Comparison of ENCODE assay signal across 8 mouse cellular contexts in the genomic region with DNA sequence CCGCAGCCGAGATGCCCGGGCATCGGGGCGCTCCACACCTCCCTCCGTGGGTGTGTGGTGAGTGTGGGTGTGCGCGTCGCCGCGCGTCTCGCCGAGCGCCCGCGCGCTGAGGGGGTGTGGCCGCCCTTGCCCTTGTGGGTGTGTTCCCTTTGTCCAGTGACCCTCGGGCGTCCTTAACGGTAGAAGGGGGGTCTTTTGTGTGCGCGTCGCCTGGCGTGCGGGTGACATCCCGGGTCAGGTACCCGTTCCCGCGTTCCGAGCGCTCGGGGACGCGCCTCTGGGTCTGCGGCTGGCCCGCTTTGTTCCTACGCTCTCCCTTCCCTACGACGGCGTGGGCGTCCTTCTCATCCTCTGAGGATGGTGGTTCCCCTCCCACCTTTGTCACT. TPM values are rescaled to one million over a fixed set of nuclear protein-coding genes. Genes with fewer than 3 reads are reported as not detected.
A peak's percentile ranks its signal among the peaks of the same experiment; 100 is the strongest.
DNase-seq lines count a peak whose midpoint lies in the region; ATAC-seq and TF ChIP-seq lines count a peak whose summit lies in the region.

No protein-coding gene starts in this region.

- no peaks in the 10 kb centered on the region for H3K27me3 ChIP-seq in C2C12 (ENCODE audit: control insufficient read depth, insufficient read depth, insufficient read length)
- no peaks in the 10 kb centered on the region for H3K27me3 ChIP-seq in embryonic facial prominence, embryonic 13.5 days
- no peaks in the 10 kb centered on the region for H3K27me3 ChIP-seq in kidney, embryonic 16.5 days (ENCODE audit: insufficient read depth, low read length)
- no peaks in the 10 kb centered on the region for H3K27me3 ChIP-seq in neural tube, embryonic 15.5 days (replicated peaks)

- ATAC-seq in activated CD4-positive, CD25-positive, alpha-beta regulatory T cell, adult 4 months: peak; percentile 43
- peak; percentile 84 for ATAC-seq in embryonic facial prominence, embryonic 13.5 days (ENCODE audit: insufficient number of reproducible peaks, insufficient read depth, low FRiP score, low TSS enrichment, low read depth)
- ATAC-seq in kidney, embryonic 16.5 days (ENCODE audit: low FRiP score, low TSS enrichment): peak; percentile 84
- ATAC-seq in neural tube, embryonic 15.5 days (ENCODE audit: low FRiP score): peak; percentile 74

- H3K79me2 ChIP-seq in C2C12 (ENCODE audit: control insufficient read depth, insufficient read depth): peaks cover 53% of the 10 kb centered on the region

- under 1% methylated on average over 42 of the region's 43 CpGs for WGBS in embryonic facial prominence, embryonic 13.5 days
- under 1% methylated on average over 43 of the region's 43 CpGs for WGBS in kidney, embryonic 16.5 days
- WGBS in lung, adult 2 months: under 1% methylated on average over 43 of the region's 43 CpGs
- WGBS in neural tube, embryonic 15.5 days: under 1% methylated on average over 40 of the region's 43 CpGs

- no peaks in the 10 kb centered on the region for H3K9me3 ChIP-seq in embryonic facial prominence, embryonic 13.5 days
- H3K9me3 ChIP-seq in kidney, embryonic 16.5 days (ENCODE audit: low read length): no peaks in the 10 kb centered on the region
- no peaks in the 10 kb centered on the region for H3K9me3 ChIP-seq in neural tube, embryonic 15.5 days (replicated peaks)

- TF ChIP-seq POLR2A in lung, adult 2 months (IDR thresholded peaks at IDR 0.05; ENCODE audit: borderline replicate concordance, extremely low read depth, low read depth, low read length): no peak

- H3K4me2 ChIP-seq in embryonic facial prominence, embryonic 13.5 days: peak overlapping the region; percentile 72
- peak overlapping the region; percentile 63 for H3K4me2 ChIP-seq in kidney, embryonic 16.5 days (replicated peaks; ENCODE audit: low read depth, low read length)
- peak overlapping the region; percentile 61 for H3K4me2 ChIP-seq in neural tube, embryonic 15.5 days

- DNase-seq in heart, adult 9 months (ENCODE audit: low spot score in 2 of 2): peak; percentile 71 to 77
- DNase-seq in lung, adult 2 months: peak; percentile 77
- DNase-seq in urinary bladder, postnatal 14 days (ENCODE audit: low spot score): peak; percentile 74

- peak overlapping the region; percentile 97 for H3K27ac ChIP-seq in embryonic facial prominence, embryonic 13.5 days
- H3K27ac ChIP-seq in kidney, embryonic 16.5 days (ENCODE audit: low read length): peak overlapping the region; percentile 99
- peak overlapping the region; percentile 100 for H3K27ac ChIP-seq in neural tube, embryonic 15.5 days (replicated peaks)

- H3K4me3 ChIP-seq in C2C12 (ENCODE audit: insufficient read depth, poor library complexity, severe bottlenecking): peak overlapping the region; percentile 71
- H3K4me3 ChIP-seq in embryonic facial prominence, embryonic 13.5 days: peak overlapping the region; percentile 85
- peak overlapping the region; percentile 92 for H3K4me3 ChIP-seq in kidney, embryonic 16.5 days (ENCODE audit: low read length)
- peak overlapping the region; percentile 83 for H3K4me3 ChIP-seq in lung, adult 2 months (replicated peaks; ENCODE audit: extremely low read depth, low read depth, low read length)
- peak overlapping the region; percentile 90 for H3K4me3 ChIP-seq in neural tube, embryonic 15.5 days (replicated peaks)

- H3K4me1 ChIP-seq in embryonic facial prominence, embryonic 13.5 days: peaks cover 18% of the 10 kb centered on the region
- peaks cover 28% of the 10 kb centered on the region for H3K4me1 ChIP-seq in kidney, embryonic 16.5 days (ENCODE audit: insufficient read depth, low read length)
- peaks cover 9% of the 10 kb centered on the region for H3K4me1 ChIP-seq in lung, adult 2 months (ENCODE audit: control insufficient read depth, insufficient read depth, low read length)
- peaks cover 39% of the 10 kb centered on the region for H3K4me1 ChIP-seq in neural tube, embryonic 15.5 days

- H3K79me3 ChIP-seq in C2C12 (ENCODE audit: low read depth): peaks cover 43% of the 10 kb centered on the region

- H3ac ChIP-seq in C2C12 (ENCODE audit: control insufficient read depth, insufficient read length, low read depth): peak overlapping the region; percentile 85

- peak overlapping the region; percentile 93 for H3K9ac ChIP-seq in embryonic facial prominence, embryonic 13.5 days
- H3K9ac ChIP-seq in kidney, embryonic 16.5 days (replicated peaks; ENCODE audit: low read length): peak overlapping the region; percentile 95
- peak overlapping the region; percentile 99 for H3K9ac ChIP-seq in neural tube, embryonic 15.5 days (replicated peaks)

- TF ChIP-seq CTCF in C2C12 (IDR thresholded peaks at IDR 0.05; ENCODE audit: control insufficient read depth, insufficient read depth, insufficient read length): no peak
- no peak for TF ChIP-seq CTCF in lung, adult 2 months (IDR thresholded peaks at IDR 0.05; ENCODE audit: insufficient read depth, low read length)

- no peaks in the 10 kb centered on the region for H3K36me3 ChIP-seq in C2C12 (ENCODE audit: control insufficient read depth, insufficient read depth)
- no peaks in the 10 kb centered on the region; the same call in 1 of the 2 replicates for H3K36me3 ChIP-seq in embryonic facial prominence, embryonic 13.5 days
- no peaks in the 10 kb centered on the region for H3K36me3 ChIP-seq in kidney, embryonic 16.5 days (ENCODE audit: insufficient read depth, low read length)
- H3K36me3 ChIP-seq in neural tube, embryonic 15.5 days: 0 out of 2 replicates have a peak, but pooled peaks cover 3% of the 10 kb centered on the region

TF ChIP-seq in C2C12, 6 proteins besides CTCF, POLR2A, EP300 and RAD21:
- TF ChIP-seq USF1 (IDR thresholded peaks at IDR 0.05; ENCODE audit: low read depth) (no peak), FOSL1 (IDR thresholded peaks at IDR 0.05; ENCODE audit: insufficient read depth, low read length, poor library complexity, severe bottlenecking) (no peak), CEBPB (IDR thresholded peaks at IDR 0.05; ENCODE audit: low read depth) (no peak), MAX (IDR thresholded peaks at IDR 0.05) (no peak), MYOG (IDR thresholded peaks at IDR 0.05; ENCODE audit: control insufficient read depth, extremely low read depth, insufficient read length) (no peak), MYOD1 (IDR thresholded peaks at IDR 0.05; ENCODE audit: control insufficient read depth, insufficient read length, low read depth) (no peak)

RNA-seq across cellular contexts. Expression of a gene that starts 0.5 kb away (rescaled TPM):
- polyA plus RNA-seq in C2C12 (2012; fragmentation: generic; extraction: Trizol): 16.2 TPM
- 10 to 100 TPM; 47.7 to 53.5 TPM for polyA plus RNA-seq in activated CD4-positive, CD25-positive, alpha-beta regulatory T cell, adult 4 months (2017; shearing (Covaris generic))
- 291 and 321 TPM in 2 replicates for polyA plus RNA-seq in embryonic facial prominence, embryonic 13.5 days (2015; fragmentation: Nextera tagmentation; extraction: Ambion mirVana)
- 201 and 230 TPM in 2 replicates for polyA plus RNA-seq in kidney, embryonic 16.5 days (2015; fragmentation: Nextera tagmentation; extraction: Ambion mirVana)
- 25.9 and 26.5 TPM in 2 replicates for polyA plus RNA-seq in lung, adult 2 months (2012; rRNA removed)
- 804 and 915 TPM in 2 replicates for polyA plus RNA-seq in neural tube, embryonic 15.5 days (2015; fragmentation: Nextera tagmentation; extraction: Ambion mirVana)

RNA-seq across cellular contexts. Expression of a gene that starts 0.7 kb away (rescaled TPM):
- polyA plus RNA-seq in C2C12 (2012; fragmentation: generic; extraction: Trizol): 32.9 TPM
- 10 to 100 TPM; 57.2 to 72.6 TPM for polyA plus RNA-seq in activated CD4-positive, CD25-positive, alpha-beta regulatory T cell, adult 4 months (2017; shearing (Covaris generic))
- polyA plus RNA-seq in embryonic facial prominence, embryonic 13.5 days (2015; fragmentation: Nextera tagmentation; extraction: Ambion mirVana): 122 and 129 TPM in 2 replicates
- polyA plus RNA-seq in kidney, embryonic 16.5 days (2015; fragmentation: Nextera tagmentation; extraction: Ambion mirVana): 115 and 120 TPM in 2 replicates
- 20.6 and 23.8 TPM in 2 replicates for polyA plus RNA-seq in lung, adult 2 months (2012; rRNA removed)
- polyA plus RNA-seq in neural tube, embryonic 15.5 days (2015; fragmentation: Nextera tagmentation; extraction: Ambion mirVana): 119 and 129 TPM in 2 replicates

RNA-seq across cellular contexts. Expression of a gene that starts 42.7 kb away (rescaled TPM):
- 0.22 TPM for polyA plus RNA-seq in C2C12 (2012; fragmentation: generic; extraction: Trizol)
- under 1 TPM in 1 of 2 experiments, not detected in 1; 0.36 TPM for polyA plus RNA-seq in activated CD4-positive, CD25-positive, alpha-beta regulatory T cell, adult 4 months (2017; shearing (Covaris generic))
- polyA plus RNA-seq in embryonic facial prominence, embryonic 13.5 days (2015; fragmentation: Nextera tagmentation; extraction: Ambion mirVana): 2.1 and 3.2 TPM in 2 replicates
- polyA plus RNA-seq in kidney, embryonic 16.5 days (2015; fragmentation: Nextera tagmentation; extraction: Ambion mirVana): 14.2 and 17.4 TPM in 2 replicates
- 34.6 and 38.6 TPM in 2 replicates for polyA plus RNA-seq in lung, adult 2 months (2012; rRNA removed)
- polyA plus RNA-seq in neural tube, embryonic 15.5 days (2015; fragmentation: Nextera tagmentation; extraction: Ambion mirVana): 0.81 and 0.88 TPM in 2 replicates

RNA-seq across cellular contexts. Expression of a gene that starts 57.5 kb away (rescaled TPM):
- 1.7 TPM for polyA plus RNA-seq in C2C12 (2012; fragmentation: generic; extraction: Trizol)
- polyA plus RNA-seq in activated CD4-positive, CD25-positive, alpha-beta regulatory T cell, adult 4 months (2017; shearing (Covaris generic)): 1 to 10 TPM; 6.4 to 7.9 TPM
- 10.0 and 10.5 TPM in 2 replicates for polyA plus RNA-seq in embryonic facial prominence, embryonic 13.5 days (2015; fragmentation: Nextera tagmentation; extraction: Ambion mirVana)
- 8.9 and 10.5 TPM in 2 replicates for polyA plus RNA-seq in kidney, embryonic 16.5 days (2015; fragmentation: Nextera tagmentation; extraction: Ambion mirVana)
- polyA plus RNA-seq in lung, adult 2 months (2012; rRNA removed): 8.9 and 9.5 TPM in 2 replicates
- polyA plus RNA-seq in neural tube, embryonic 15.5 days (2015; fragmentation: Nextera tagmentation; extraction: Ambion mirVana): 8.3 and 8.7 TPM in 2 replicates

Comparison
In these comparisons a context has a peak if more than half of its experiments do, and no peak if none do; other contexts are left out.
1. Peak in every context shown above with its lines: DNase-seq, ATAC-seq, H3K4me3 ChIP-seq and H3K27ac ChIP-seq.